Mouse (Mus musculus) erythroblast, embryonic 14.5 days (primary cell): ENCODE data around the gene H6pd.

Experiments
- GATA1 ChIP-seq: IDR thresholded peaks from 2 replicates; pipeline ENCODE4 v1.6.1; 2012; ENCODE audit warnings: low read length, inconsistent platforms, mixed read lengths
- TAL1 ChIP-seq: IDR thresholded peaks from 3 replicates; pipeline ENCODE4 v1.6.1; 2012; ENCODE audit warnings: low read length, inconsistent platforms, mixed read lengths

GRCm38 (mm10) chr4:150030449-150031233 is 21.8 kb upstream of the H6pd start:
- TF ChIP-seq GATA1 (no peak), TAL1 (no peak)
